Comparison of ENCODE assay signal across 9 mouse cellular contexts in genomic region chr4:154636721-154637311, GRCm38 (mm10). TPM values are rescaled to one million over a fixed set of nuclear protein-coding genes. Genes with fewer than 3 reads are reported as not detected.
DNase-seq lines count a peak whose midpoint lies in the region; ATAC-seq and TF ChIP-seq lines count a peak whose summit lies in the region.
"Had no signal": no experiment of that assay in that cellular context is flagged by ENCODE, and none has a peak within 500 bp of the region (broad histone marks: within the 10 kb centered on the region; RNA-seq: fewer than 3 reads in every experiment).

TSS of gene Prdm16 (minus strand) at chr4:154636873.

- H3K4me3 ChIP-seq in layer of hippocampus, adult 2 months, result peak within 1 kb of the TSS; percentile 54
- H3K4me3 ChIP-seq in forebrain, embryonic 16.5 days (replicated peaks; ENCODE audit: low read length), result peak within 1 kb of the TSS; percentile 51
- peak within 1 kb of the TSS; percentile 34 for H3K4me3 ChIP-seq in hindbrain, postnatal 0 days (ENCODE audit: low read length)
- peak within 1 kb of the TSS; percentile 62 for H3K4me3 ChIP-seq in liver, embryonic 13.5 days (replicated peaks)
- H3K4me3 ChIP-seq in neural tube, embryonic 13.5 days, result peak within 1 kb of the TSS; percentile 48

- TF ChIP-seq CTCF in layer of hippocampus, adult 2 months (conservative IDR thresholded peaks at IDR 0.05), result no peak
- TF ChIP-seq CTCF in hindbrain, postnatal 0 days (IDR thresholded peaks at IDR 0.05; ENCODE audit: low read depth), result no peak

- ATAC-seq in forebrain, embryonic 16.5 days, result peak; percentile 38
- ATAC-seq in hindbrain, postnatal 0 days, result peak; percentile 50
- ATAC-seq in liver, embryonic 13.5 days (ENCODE audit: low read depth), result peak; percentile 21; the same call in 1 of the 2 replicates
- ATAC-seq in neural tube, embryonic 13.5 days (ENCODE audit: low read depth), result no peak

- peak within 1 kb of the TSS; percentile 92 for H3K27ac ChIP-seq in layer of hippocampus, adult 2 months
- peak within 1 kb of the TSS; percentile 84 for H3K27ac ChIP-seq in forebrain, embryonic 16.5 days (ENCODE audit: low read length)
- H3K27ac ChIP-seq in hindbrain, postnatal 0 days, result peak within 1 kb of the TSS; percentile 51
- H3K27ac ChIP-seq in liver, embryonic 13.5 days, result peak within 1 kb of the TSS; percentile 72
- H3K27ac ChIP-seq in neural tube, embryonic 13.5 days (replicated peaks), result peak within 1 kb of the TSS; percentile 81

- H3K36me3 ChIP-seq in forebrain, embryonic 16.5 days (ENCODE audit: control insufficient read depth, insufficient read depth), result no peaks in the 10 kb centered on the region
- no peaks in the 10 kb centered on the region for H3K36me3 ChIP-seq in hindbrain, postnatal 0 days (ENCODE audit: insufficient read depth, low read length)
- H3K36me3 ChIP-seq in liver, embryonic 13.5 days, result no peaks in the 10 kb centered on the region
- no peaks in the 10 kb centered on the region for H3K36me3 ChIP-seq in neural tube, embryonic 13.5 days
- H3K36me3 ChIP-seq: G1E had no signal

- no peak for DNase-seq in layer of hippocampus, adult 2 months (ENCODE audit: low spot score in 2 of 2)
- DNase-seq in layer of hippocampus, adult 11-12 months (ENCODE audit: low spot score), result no peak
- DNase-seq in adrenal gland, postnatal 10 days, result peak; percentile 73
- peak; percentile 55 for DNase-seq in hindbrain, postnatal 0 days (ENCODE audit: low spot score)
- no peak for DNase-seq in liver, embryonic 13.5 days
- no peak for DNase-seq in cerebellum, adult 8-10 months

- peak within 1 kb of the TSS; percentile 80 for H3K4me2 ChIP-seq in forebrain, embryonic 16.5 days (ENCODE audit: low read length)
- H3K4me2 ChIP-seq in hindbrain, postnatal 0 days (ENCODE audit: low read depth, low read length), result peak within 1 kb of the TSS; percentile 61
- H3K4me2 ChIP-seq in liver, embryonic 13.5 days, result peak within 1 kb of the TSS; percentile 70
- peak within 1 kb of the TSS; percentile 65 for H3K4me2 ChIP-seq in neural tube, embryonic 13.5 days

- no peaks in the 10 kb centered on the region for H3K9me3 ChIP-seq in forebrain, embryonic 16.5 days (ENCODE audit: control insufficient read depth, low read length)
- no peaks in the 10 kb centered on the region for H3K9me3 ChIP-seq in hindbrain, postnatal 0 days (ENCODE audit: low read length)
- H3K9me3 ChIP-seq in liver, embryonic 13.5 days (replicated peaks), result no peaks in the 10 kb centered on the region
- H3K9me3 ChIP-seq in neural tube, embryonic 13.5 days, result no peaks in the 10 kb centered on the region

- H3K4me1 ChIP-seq in forebrain, embryonic 16.5 days (replicated peaks; ENCODE audit: control insufficient read depth, insufficient read depth, low read length), result peaks cover 69% of the 10 kb centered on the region
- H3K4me1 ChIP-seq in hindbrain, postnatal 0 days (ENCODE audit: insufficient read depth, low read length), result 0 out of 2 replicates have a peak, but pooled peaks cover 8% of the 10 kb centered on the region
- peaks cover 13% of the 10 kb centered on the region for H3K4me1 ChIP-seq in liver, embryonic 13.5 days (replicated peaks)
- peaks cover 70% of the 10 kb centered on the region for H3K4me1 ChIP-seq in neural tube, embryonic 13.5 days (replicated peaks)

- peaks cover 14% of the 10 kb centered on the region; the same call in 1 of the 2 replicates for H3K27me3 ChIP-seq in forebrain, embryonic 16.5 days (replicated peaks; ENCODE audit: control insufficient read depth, insufficient read depth, low read length)
- peaks cover 66% of the 10 kb centered on the region for H3K27me3 ChIP-seq in hindbrain, postnatal 0 days (ENCODE audit: insufficient read depth, low read length)
- H3K27me3 ChIP-seq in liver, embryonic 13.5 days, result peaks cover 100% of the 10 kb centered on the region
- peaks cover 99% of the 10 kb centered on the region for H3K27me3 ChIP-seq in neural tube, embryonic 13.5 days

- under 1% methylated on average over 47 of the region's 47 CpGs for WGBS in forebrain, embryonic 16.5 days
- under 1% methylated on average over 47 of the region's 47 CpGs for WGBS in hindbrain, postnatal 0 days
- under 1% methylated on average over 47 of the region's 47 CpGs for WGBS in liver, embryonic 13.5 days (ENCODE audit: insufficient replicate concordance)
- under 1% methylated on average over 44 of the region's 47 CpGs for WGBS in neural tube, embryonic 13.5 days

- H3K9ac ChIP-seq in forebrain, embryonic 16.5 days (replicated peaks; ENCODE audit: low read depth, low read length), result peak within 1 kb of the TSS; percentile 78
- H3K9ac ChIP-seq in hindbrain, postnatal 0 days (replicated peaks; ENCODE audit: low read length), result peak within 1 kb of the TSS; percentile 54
- H3K9ac ChIP-seq in liver, embryonic 13.5 days, result peak within 1 kb of the TSS; percentile 63
- H3K9ac ChIP-seq in neural tube, embryonic 13.5 days, result peak within 1 kb of the TSS; percentile 81

RNA-seq across cellular contexts. Expression of gene Prdm16, which starts in this region (rescaled TPM):
- total RNA-seq in layer of hippocampus, adult 2 months (2021), result 10 to 100 TPM; 10.8 to 11.5 TPM
- total RNA-seq in adrenal gland, postnatal 10 days (2021), result 10 to 100 TPM in 1 of 2 experiments, 1 to 10 TPM in 1; 9.0 to 17.8 TPM
- 29.8 and 35.0 TPM in 2 replicates for polyA plus RNA-seq in forebrain, embryonic 16.5 days (2015; fragmentation: Nextera tagmentation; extraction: Ambion mirVana)
- 5.3 and 5.8 TPM in 2 replicates for total RNA-seq in hindbrain, postnatal 0 days (2014; rRNA removed)
- 10.3 and 10.5 TPM in 2 replicates for polyA plus RNA-seq in hindbrain, postnatal 0 days (2015; fragmentation: Nextera tagmentation; extraction: Ambion mirVana)
- 1.8 and 2.2 TPM in 2 replicates for polyA plus RNA-seq in liver, embryonic 13.5 days (2015; fragmentation: Nextera tagmentation; extraction: Ambion mirVana)
- 10.0 and 12.4 TPM in 2 replicates for polyA plus RNA-seq in neural tube, embryonic 13.5 days (2015; fragmentation: Nextera tagmentation; extraction: Ambion mirVana)
- polyA plus RNA-seq: G1E had no signal

Comparison
In these comparisons a context has a peak if more than half of its experiments do, and no peak if none do; other contexts are left out.
1. DNase-seq: peak in adrenal gland, postnatal 10 days (single experiment) and hindbrain, postnatal 0 days (single experiment); none in layer of hippocampus, adult 2 months (0 of 2), layer of hippocampus, adult 11-12 months (single experiment), liver, embryonic 13.5 days (single experiment) and cerebellum, adult 8-10 months (single experiment).
2. Peak in every context shown above with its lines, with median percentiles within 50 percentile points of each other: H3K27ac ChIP-seq, H3K4me3 ChIP-seq, H3K4me2 ChIP-seq and H3K9ac ChIP-seq.